Mouse (Mus musculus) kidney, adult 2 months (tissue): ENCODE data around the gene Cbr1.
A peak's percentile ranks its signal among the peaks of the same experiment; 100 is the strongest.

Source experiments
- CTCF ChIP-seq: fragments of 200-500 bp; conservative IDR thresholded peaks from 2 replicates; pipeline ENCODE4 v1.5.1; 2011; ENCODE audit warnings: low read depth, mild to moderate bottlenecking, control low read depth, low read length, moderate library complexity, mixed read lengths; ENCODE audit not compliant: insufficient read depth, insufficient read length
- POLR2A ChIP-seq: fragments of 200-500 bp; IDR thresholded peaks from one replicate; pipeline ENCODE4 v1.6.1; 2011; ENCODE audit warnings: low read depth, low read length, control low read depth

GRCm38 (mm10) chr16:93603439-93604212 lies 2.0 kb upstream of the Cbr1 start, which contains the start of gene Setd4:
- TF ChIP-seq POLR2A (peak; percentile 40), CTCF (0 out of 2 replicates have a peak, but pooled peaks have one; percentile 2)
